Mouse (Mus musculus) thymus, postnatal 25 days (tissue): Measurements from ENCODE around the gene Spsb1.

Experiments
- DNase-seq: peaks from one replicate; pipeline ENCODE4 v3.0.0; 2022

Gene Spsb1

DNA sequence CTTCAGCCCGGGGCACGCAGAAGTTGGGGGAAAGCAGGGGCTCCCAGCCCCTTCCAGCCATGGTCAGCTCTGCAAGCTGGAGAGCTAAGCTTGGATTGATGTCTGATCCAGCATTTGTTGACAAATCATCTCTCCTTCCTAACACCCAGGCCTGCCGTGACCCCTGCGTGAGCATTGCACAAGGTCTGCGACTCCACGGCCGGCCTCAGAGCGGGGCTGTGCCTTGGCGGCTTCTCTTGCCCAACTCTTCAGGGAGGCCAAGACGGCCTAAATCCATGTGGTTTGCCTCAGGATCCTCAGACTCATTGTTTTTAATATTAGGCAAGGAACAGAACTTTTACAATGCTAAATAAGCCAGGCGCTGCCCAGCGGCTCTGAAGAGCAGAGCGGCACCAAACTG lies 3.6 kb downstream of the Spsb1 start:
- no peak for DNase-seq

DNA sequence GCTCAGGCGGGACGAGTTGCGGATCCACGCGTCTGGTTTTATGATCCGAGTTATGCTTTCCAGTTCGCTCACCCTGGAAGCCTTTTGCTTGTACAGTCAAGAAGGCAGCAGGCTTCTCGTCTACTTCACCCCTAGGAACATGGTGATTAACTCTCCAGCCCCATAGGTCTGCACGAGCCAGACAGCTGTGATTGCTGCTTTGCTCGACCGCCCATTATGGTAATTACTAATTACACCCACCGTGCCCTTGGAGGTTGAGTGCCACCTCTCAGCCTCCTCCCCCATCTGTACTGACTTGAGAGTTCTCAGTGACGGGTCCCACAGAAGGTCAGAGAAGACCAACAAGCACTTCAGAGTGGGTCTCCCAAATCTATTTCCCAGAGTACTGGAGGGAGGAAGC lies 5.2 kb downstream of the Spsb1 start:
- DNase-seq, result no peak

DNA sequence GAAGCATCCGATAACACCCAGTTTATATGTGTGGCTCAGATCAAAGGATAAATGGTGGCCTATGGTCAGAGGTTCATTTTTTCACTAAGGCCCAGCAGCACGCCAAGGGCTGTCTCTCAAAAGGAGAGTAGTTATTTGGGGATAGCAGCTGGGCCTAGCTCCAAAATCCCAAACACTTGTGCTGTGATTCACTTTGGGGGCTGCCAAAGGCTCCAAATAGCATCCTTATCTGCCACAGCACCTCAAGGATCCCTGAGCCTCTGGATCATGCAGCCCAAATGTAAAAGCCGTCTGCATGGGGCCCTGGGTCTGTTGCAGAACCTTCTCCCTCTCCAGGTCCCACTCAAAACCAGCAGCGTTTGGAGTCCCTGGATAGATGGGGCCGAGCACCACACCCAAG lies 6.7 kb downstream of the Spsb1 start:
- no peak for DNase-seq

DNA sequence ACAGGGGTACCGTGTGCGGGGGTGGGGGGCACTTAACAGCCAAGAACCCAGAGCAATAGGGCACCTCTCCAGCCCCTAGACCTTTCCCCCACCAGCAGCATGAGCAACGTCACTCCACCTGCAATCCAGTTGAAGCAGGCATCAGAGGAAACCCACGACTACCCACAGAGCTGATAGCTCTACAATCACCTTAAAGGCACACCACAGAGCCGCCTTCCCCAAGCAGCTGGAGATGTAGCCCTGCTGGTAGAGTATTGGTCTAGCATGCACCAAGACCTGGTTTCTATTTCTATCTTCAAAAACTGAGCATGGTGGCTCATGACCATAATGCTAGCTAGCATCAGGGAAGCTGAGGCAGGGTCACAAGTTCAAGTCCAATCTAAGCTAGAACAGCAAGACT lies 7.4 kb downstream of the Spsb1 start:
- no peak for DNase-seq

DNA sequence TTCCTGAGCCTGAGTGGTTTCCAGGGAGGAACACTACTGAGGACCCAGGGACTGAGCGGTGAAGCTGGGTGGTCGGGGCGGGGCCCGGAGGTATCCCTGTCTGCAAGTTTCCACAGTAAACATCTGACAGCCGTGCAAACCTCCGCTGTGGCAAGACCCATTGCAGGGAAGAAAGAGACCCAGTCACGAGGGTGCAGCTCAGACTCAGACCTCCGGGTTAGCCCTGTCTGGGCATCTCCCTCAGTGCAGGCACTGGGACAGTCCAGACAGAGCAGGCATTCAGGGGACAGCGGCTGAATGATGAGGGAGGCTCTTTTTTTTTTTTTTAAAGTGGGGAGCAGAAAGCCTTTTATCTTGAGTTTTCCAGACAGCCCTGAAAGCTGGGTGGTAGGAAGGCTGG lies 9.6 kb downstream of the Spsb1 start:
- DNase-seq, result no peak

DNA sequence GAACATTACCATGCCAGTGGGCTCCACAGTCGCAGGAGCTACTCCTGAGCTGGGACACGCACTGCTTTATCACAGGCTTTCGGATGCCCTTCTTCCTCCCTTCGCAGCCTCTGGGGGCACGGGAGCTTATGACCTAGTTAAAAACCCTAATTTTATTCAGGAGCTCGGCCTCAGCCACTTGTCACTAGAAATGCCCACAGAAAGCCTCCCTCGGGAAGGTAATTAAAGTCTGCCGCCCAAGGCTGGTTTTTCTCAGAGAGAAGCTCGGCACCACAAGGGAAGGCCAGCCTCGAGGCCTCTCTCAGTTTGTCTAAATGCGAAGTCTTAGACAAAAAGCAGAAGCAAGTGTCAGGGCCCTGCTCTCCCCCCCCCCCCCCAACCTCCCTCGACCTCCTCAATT lies 10.6 kb downstream of the Spsb1 start:
- no peak for DNase-seq

DNA sequence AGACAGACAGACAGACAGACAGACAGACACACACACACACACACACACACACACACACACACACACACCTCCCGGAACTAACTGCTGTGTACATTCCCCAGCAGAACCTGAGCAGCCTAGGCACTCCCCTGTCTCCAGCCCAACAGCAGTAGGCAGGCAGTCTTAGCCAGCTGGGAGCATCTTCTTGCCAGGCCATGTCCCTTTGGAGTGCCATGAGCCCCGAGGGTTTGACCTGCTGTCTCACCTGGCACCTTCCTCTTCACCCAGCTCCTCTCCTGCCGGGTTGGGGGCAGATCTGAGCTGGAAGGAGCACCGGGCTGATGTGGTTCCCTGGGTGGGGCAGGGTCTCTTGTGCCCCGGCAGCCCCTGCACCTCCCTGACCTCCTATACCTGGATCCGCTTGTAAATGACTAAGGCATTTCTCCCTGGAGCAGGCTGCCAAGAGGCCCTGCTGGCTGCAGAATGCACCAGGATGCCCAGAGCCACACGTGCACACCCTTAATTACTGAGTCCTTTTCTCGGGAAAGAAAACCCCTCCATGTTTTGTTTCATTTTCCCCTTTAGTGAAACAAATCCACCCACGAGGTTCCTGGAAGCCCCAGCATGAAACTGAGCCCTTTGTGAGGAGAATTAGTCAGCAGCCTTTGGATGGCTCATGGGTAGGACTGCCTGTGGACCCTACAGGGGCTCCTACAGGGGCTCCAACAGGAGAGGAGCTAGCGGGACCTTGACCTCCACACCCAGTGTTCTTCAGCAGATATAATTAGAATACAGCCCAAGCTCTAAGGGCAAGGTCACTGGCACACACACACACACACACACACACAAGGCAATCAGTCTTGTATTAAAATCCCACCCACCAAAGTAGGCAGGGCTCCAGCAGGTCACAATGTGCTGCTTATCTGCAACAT lies 11.8 kb downstream of the Spsb1 start:
- no peak for DNase-seq

DNA sequence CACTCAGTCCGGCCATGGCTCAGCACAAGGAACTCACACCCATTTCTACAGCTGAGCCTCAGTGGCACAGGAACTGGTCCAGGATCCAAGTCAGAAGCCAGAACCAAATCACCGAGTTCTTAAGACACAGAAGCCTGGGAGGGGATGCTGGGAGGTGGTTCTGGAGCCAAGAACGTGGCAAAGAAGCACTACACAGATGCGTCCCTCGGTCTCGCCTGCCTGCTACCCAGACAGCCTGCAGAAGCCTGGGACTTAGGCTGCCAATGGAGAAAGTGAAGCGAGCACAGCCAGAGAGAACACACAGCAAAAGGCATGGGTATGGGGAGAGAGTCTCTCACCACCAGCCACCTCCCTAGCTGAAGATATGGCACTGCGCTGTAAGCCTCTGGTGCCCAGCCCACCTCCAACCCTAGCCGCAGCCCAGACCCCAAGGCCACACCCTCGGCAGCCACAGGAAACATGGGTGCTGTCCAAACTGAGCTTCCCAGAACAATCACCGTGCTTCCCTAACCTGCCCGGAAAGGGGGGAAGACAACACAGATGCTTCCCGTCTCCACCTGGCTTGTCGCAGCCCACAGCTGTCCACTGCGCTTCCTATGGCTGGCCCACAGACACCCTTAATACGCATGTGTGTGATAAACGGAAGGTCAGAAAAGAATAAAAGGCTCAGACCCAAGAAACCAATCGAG lies 13.6 kb downstream of the Spsb1 start:
- no peak for DNase-seq

DNA sequence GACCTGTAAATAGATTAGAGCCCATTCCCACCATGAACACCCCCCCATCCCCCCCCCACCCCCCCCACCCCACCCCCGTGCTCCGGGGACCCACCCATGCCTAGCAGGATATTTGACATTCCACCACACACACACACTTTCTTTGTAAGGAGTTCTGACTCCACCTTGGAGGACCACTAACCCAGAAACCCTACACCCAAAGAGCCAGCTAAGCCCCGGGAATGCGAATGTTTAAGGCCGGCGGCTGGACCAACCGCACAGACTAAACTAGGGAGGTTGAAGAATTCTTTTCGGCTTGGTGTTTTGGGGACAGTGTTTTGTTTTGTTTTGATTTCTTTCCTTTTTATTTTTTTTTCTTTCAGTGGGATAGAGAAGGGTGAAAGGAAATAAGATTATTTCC lies 16.1 kb downstream of the Spsb1 start:
- no peak for DNase-seq

DNA sequence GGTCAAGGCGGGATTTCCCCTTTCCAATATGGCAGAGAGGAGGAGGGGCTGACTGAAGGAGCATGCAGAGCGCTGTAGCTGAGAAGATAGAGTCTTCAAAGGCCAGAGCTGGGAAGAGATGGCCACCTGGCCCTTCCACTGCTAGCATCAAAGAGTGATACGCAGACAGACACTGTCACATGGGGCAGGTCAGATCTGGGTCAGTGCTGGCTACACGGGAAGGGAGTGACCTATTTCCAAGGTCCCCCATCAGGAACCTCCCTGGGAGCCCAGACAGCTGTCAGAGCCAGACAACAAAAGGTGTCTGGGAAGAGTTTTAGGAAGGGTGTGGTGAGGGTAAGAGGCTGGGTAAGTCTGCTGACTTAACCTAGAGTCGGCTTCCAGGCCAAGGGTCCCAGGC lies 17.9 kb downstream of the Spsb1 start:
- DNase-seq, result no peak

DNA sequence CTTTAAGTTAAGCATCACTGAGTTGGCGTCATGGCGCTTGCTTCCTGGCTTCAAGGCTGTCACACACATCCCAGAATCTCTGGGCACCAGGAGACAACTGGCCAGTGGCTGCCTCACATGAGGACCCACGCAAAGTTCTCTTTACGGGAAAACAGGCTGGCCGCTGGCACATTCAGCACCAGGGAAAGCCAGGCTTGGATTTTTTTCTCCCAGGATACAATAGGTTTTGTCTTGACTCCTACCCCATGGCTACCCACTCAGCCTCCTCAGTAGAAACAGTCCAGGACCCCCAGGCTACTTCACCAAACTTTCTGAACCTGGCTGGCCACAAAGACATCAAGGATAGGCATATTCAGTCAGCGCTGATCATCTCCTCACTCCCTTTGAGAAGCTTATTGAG lies 19.4 kb downstream of the Spsb1 start:
- DNase-seq, result no peak

DNA sequence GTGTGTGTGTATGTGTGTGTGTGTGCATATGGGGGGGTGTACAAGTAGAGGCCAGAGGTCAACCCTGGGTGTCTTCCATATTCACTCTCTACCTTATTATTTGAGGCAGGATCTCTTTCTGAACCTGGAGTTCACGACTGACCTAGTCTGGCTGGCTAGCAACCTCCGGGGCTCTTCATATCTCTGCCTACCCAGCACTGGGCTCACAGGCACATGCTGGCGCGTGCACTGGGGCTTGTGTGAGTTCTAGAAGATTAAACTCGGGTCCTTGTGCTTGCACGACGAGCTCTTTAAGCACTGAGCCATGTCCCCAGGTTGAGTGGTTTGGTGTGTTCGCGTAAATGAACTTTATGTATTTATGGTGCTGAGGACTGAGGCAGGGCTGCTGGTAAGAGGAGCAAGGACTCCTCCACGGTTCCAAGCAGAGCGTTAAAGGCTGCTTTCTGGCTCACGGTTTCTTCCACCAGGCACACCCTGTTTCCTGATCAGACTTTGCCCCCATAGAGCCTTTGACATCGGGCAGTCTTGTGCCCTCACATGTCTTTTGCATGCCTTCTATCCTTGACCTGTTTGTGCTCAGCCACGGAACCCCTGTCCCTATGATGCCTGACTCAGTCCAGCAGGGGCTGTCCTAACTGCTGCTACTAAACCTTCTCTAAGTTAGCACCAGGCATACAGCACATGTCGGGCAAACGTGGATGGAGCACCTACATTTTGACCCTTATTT lies 21.2 kb downstream of the Spsb1 start:
- DNase-seq, result no peak

DNA sequence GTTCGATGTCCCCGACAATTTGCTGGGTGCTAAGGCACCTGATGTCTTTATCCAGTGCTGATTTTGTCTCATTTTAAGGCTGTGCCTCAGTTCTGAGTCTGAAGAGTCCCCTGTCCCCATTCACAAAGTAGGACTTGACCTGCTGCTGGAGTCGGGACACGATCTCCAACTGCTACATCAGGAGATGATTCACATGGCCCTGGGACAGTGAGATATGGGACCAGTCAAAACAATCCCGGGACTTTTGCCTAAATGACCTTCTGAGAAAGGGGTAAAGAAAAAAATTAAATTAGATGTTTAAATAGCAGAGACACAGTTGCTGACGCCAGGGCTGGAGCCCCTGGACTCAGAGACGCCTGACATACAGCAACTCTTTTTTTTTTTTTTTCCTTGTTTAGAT lies 21.8 kb downstream of the Spsb1 start:
- no peak for DNase-seq

DNA sequence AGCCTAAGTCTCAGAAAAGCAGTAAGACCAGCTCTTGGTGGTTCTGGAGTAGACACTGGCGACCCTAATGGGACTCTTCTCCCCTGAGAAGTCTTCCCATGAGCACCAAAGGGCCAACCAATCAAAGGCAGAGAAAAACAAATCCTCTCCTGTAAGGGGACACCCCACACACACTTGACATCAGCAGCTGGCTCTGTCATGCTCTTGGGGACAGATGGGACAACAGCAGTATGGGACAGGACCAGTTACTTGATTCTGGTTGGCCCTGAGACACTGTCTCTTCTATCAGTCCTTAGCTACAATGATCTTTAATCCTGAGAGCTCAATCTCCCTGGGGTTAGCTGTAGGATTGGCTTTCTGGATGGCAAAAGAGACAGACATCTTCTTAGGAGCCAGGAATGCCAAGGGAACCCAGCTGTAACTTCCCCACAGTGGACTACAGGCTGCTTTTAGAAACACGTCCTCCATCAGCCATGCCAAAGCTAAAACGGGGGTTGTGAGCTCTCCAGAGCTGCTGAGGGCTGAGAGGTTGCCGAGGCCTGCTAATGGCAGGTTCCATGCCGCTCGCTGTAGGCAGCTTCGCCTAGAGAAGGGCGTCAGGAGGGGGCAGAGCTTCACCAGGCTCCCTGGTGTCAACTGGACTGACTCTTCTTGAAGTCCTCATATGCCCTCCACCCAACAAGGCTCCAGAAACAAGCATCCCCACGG lies 22.6 kb downstream of the Spsb1 start:
- no peak for DNase-seq

DNA sequence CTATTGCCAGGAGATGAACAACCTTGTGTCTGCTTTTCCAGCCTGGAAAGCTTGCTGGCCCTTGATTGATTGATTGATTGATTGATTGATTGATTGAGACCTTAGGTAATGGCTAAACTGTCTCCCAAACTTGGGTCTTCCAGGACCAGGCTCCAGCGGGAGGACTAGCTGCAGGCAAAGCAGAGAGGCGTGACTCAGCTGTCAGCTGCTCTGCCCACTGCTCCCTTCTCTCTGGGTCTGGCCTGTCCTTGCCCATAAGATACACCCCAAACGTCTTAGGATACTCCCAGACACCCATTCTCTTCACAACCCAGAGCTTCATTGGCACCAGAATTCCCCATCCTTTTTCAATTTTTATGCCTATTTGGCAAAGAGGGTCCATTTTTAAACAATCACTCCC lies 24.1 kb downstream of the Spsb1 start:
- DNase-seq, result no peak

DNA sequence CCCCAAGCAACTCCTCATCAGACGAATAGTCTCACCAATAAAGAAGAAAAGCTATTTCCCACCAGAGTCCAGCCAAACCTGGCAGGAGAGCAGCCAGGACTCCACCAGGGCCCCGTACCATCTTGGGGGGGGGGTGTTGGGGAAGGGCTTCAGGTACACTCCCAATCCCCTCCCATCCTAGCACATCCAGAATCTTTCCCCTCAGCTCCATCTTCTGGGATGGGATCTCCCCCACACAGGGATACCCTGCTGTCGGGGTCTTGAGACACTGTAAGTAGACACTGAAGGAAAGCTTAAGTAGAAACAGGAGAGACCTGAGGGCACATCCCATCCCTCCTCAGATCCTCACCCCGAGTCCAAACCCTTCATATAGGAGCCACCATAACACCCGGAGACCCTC lies 31.8 kb downstream of the Spsb1 start:
- DNase-seq, result no peak

DNA sequence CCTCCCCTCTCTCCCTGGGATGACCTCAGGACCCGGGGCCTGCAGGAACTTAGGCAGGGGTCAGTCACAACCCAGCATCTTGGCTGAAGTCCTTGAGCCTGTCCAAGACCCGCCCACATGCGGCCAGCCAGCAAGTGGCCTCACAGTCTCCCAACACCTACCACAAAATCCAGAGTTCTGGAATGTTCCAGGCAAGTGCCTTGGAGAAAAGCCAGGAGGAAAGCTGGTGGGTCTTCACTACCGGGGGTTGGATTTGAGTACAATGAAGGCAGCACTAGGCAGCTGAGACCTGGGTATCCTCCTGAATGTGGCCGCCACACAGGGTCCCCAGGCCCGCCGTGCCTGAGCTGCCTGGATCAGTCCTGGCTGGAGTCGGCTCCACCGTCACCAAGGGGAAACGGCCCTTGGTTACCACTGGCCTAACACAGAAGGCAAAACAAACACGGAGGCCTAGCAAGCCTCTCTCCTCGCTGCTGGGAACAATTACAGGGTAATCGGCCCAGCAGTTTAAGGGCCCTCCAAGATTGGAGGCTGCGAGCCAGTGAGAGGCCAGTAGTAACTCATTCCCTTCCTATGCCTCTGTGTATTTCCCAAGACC lies 32.6 kb downstream of the Spsb1 start:
- DNase-seq, result no peak

DNA sequence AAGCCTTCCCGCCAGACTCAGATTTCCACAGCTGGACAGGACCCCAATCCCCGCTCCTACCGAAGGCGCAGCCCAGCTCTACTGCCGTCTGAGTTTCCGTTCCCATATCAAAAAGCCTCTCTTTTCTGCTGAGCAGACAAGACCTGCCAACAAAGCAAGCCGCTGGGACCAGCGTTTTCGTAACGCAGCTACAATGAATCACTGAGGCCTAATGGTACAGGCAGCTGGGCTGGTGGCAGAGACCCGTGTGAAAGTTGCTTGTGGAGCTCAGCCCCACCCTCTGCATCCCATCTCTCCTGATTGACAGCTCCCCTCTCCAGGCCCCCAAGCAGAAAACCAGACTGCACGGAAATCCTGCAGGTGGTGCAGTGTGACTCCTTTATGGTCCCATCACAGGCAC lies 34.0 kb downstream of the Spsb1 start:
- no peak for DNase-seq

DNA sequence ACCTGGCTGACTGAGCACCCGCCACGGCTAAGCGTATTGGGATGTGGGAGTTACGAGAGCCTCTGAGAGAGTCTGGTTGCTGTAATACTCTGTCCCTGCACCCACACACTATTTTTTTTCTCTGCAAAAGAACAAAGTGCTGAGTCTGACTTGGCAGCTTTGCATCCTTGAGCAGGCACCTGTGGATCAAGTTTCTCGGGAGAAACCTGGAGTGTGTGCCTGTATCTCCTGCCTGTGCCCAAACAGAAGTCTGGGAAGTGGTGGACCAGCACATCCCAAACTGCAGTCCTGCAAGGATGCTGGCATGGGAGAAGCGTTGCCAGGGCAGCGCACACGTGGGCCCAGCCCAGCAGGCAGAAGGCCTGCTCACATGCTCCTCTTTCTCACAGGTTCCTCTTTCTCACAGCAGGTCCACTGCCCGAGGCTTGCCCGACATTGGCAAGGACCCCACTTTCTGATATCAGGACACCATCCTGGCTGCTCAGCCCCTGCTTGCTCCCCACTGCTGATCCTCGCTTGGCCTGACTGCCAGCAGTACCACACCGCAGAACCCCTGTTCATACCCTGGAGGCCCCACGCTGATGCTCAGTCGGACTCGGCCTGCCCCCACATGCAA lies 36.3 kb downstream of the Spsb1 start:
- DNase-seq, result no peak

DNA sequence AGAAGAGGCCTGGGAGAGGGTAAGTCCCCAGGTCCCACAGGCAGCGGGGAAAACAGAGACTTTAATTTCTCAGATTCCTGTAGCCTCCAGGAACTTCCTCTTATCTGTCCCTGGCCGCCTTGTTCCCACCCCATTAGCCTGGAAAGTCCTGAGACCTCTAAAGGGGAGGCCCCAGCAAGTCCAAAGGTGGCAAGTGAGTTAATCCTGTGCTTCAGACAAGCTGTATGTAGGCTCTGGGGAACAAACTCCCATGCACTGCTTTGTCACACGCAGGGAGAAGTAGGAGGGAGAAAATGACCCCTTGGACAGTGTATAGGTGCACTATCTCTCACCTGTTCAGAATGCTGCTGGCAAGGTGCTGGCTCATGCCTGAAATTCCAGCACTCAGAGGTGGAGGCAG lies 38.0 kb downstream of the Spsb1 start:
- DNase-seq, result no peak

DNA sequence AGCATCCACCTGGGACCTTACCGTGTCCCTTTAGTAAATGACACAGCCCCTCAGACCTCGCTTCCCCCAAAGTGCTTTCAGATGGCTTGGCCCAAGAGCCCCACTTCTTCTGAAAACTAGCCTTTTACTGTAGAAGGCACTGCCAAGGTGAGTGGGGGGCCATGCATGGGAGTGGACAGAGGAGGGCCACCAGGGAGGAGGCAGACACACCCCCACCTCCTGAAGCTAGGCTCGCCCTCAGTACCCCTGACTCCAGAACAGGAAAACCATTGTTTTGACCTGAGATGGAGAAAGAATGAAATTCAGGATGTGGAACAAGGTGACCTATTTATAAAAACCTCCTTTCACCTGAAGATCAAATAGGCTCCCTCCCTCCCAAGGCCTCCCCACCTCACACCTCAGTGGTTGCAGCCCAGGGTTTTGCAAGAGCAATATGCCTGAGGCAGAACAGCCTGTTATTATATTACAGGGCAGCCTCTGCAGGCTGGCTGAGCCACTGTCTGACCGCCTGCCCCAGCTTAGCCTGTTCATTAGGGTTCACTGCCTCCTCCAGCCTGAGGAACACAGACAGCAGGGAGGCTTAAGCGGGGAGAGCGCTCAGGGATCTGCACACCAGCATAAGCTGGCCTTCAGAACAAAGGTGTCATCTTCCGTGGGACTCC lies 41.0 kb downstream of the Spsb1 start:
- no peak for DNase-seq

DNA sequence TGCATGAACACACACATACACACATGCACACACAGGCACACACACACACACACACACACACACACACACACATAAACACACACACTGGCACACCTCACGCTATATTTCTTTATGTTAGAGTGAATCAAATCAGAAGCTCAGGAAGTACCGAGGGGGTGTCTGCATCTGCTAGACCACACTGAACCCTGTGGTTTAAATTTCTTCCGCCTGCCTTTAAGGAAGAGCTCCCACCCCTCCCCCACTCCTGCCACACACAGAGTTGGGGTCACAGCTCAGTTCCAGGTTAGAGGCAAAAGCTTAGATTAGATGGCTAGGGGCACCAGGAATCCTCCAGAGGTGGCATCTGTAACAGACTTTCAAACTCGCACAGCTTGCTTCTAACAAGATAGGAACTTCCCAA lies 42.4 kb downstream of the Spsb1 start:
- DNase-seq, result peak; percentile 72
